Mouse (Mus musculus) mouse embryonic stem cell (cell line): ENCODE data around the gene Syn3.
"Not testable (repeated sequence)": the region's sequence is repeated elsewhere in the genome, so short reads cannot be mapped to it uniquely, and the experiment has no call there.

ENCODE experiments used
- in situ Hi-C, 2 experiments: fragments of 300-500 bp; cut with MboI; formaldehyde crosslinking; loops; 1 replicate in 1 of 2; 3 replicates in 1 of 2; pipeline ENCODE4 v1.14.3; 2019 to 2020; ENCODE audit warnings: low sequenced_read_pairs in 2 of 2, low pct_unique_long_range_greater_than_20kb in 1 of 2, mixed read lengths in 1 of 2; ENCODE audit not compliant: unreplicated experiment in 1 of 2

Syn3 gene

DNA sequence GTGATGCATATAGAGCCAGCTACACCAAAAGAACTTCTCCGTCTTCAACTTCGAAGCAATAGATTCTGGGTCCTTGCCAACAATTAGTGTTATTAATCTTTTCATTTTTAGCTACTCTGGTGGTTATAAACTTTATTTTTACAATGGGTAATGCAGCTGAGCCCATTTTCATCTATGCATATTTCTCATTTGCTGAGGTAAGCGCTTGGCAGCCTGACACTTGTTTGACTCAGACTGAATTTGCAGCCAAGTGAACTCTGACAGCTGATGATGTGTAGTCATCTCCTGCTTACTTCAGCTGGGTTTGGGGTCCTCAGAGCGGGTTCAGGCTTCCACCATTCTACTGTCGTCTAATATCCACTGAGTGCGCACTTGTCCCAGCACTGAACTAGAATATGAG lies 369.6 kb downstream of the Syn3 start:
- in situ Hi-C loops: no loop called here

DNA sequence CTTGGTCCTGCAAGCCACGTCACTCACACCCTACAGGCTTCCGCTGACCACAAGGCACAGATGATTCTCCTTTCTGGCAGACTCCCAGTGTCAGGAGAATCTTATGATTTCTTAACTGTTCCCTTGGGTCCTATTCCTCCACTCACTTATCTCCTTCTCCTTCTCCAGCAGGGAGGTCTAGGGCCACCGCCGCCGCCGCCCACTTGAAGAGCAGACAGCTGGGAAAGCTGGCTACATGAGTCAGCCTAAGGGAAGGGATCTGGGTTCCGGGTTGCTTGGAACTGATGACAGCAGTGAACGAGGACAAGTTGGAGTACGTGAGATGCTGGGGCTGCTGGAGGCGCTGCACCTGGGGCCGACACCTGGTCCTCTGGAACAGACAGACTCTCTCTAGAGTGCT lies 372.2 kb downstream of the Syn3 start:
- in situ Hi-C loops: no loop called here

DNA sequence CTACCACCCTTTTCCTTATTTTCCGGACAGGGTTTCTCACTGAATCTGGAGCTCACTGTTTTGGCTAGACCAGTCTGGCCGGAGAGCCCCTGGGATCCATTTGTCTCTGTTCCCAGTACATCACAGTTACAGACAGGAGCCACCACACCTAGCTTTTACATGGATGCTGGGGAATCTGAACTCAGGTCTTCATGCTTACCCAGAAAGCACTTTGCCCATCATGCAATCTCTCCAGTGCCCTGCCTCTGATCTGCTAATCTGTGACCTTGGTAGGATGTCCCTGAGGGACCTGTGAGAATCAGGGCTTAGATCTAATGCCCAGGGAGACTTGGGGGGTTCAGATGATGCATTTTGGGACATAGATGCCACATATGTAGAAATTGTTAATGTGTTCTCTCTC lies 373.3 kb downstream of the Syn3 start:
- in situ Hi-C loops: no loop called here

DNA sequence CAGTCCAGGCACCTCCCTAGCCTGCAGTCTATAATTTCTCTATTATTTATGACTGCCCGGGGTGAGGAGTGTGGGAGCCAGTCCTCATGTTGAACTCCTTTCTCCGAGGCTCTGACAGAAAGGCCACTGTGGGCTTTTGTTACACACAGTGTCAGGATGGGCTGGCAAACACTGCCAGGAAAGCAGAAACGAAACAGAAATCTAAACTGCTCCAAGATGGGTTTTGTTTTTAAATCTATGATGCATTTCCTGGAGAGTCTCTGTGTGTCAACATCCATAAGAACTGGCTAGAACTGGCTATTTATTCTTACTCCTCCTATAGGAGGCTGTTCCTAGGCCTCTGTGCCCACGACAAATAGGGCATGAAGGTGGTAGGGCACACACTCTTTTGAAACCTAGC lies 374.6 kb downstream of the Syn3 start:
- in situ Hi-C loops: no loop called here

DNA sequence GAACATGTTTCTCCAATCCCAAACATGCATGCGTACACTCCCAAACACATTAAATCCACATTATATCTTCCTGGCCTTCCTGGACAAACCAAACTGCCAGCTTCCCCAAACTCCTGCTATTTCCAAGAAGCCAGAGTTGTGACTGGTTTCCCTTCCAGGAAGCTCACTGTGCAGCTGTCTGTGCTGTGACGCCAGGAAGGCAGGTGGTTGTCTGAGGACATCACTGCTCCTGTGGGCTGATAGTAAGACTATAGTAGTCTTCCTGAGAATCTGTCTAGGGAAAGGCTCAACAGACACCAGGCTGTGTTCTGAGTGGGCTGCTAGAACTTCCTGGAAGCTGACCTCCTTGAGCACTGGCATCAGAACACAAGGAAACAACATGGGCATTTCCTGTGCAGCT lies 375.5 kb downstream of the Syn3 start:
- in situ Hi-C loops: no loop called here

DNA sequence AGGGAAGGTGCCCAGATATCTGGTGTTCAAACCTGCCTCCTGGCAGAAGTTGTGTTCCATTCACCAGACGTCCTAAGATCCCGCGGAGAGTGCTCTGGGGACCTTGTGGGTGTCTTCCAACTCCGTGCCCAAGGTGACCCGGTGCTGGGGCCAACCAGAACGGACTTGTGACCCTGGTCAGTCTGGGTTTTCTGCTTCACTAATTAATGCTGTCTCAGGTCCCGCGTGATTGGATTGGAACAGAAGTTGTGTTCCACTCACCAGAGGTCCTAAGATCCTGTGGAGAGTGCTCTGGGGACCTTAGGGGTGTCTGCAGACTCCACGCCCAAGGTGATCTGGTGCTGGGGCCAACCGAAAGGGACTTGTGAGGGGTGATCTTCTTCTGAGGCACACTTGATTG lies 376.2 kb downstream of the Syn3 start:
- in situ Hi-C loops: not testable (repeated sequence)

DNA sequence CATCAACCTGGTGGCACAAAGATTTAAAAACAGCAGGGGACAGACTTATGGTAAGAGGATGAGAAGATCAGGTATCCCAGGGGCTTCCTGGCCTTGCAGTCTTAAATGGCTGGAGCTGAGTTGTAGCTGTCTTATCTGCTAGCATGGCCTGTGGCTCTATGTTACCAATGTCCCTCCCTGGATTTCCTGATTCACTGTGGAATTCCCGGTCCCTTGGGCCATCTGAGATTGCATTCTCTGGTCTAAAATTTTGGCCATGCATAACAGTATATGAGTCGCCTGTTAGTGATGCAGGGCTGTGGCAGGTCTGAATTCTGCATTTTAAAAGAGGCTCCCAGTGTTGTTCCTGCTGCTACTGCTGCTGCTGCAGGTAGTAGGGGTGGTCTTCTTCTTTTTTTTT lies 382.4 kb downstream of the Syn3 start:
- in situ Hi-C loops: no loop called here

DNA sequence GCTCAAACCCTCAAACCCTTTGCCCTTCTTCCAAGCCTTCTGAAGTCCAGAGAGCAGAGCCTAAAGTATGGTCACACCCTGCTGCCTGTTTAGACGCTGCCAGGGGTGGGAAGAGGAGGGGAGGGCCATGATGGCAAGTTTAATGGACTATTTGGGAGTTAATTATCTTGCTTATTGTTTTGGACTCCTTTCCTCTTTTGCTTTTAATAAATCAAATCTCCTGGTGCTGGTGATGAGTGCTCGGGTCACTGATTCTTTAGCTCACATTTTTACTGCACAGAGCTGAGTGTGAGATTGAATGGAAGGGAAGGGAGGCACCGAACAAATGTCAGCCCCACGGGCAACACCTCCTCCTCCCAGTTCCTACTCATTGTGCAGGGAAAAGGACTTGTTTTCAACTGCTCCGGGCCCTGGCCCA lies 384.3 kb downstream of the Syn3 start:
- in situ Hi-C loops: no loop called here

DNA sequence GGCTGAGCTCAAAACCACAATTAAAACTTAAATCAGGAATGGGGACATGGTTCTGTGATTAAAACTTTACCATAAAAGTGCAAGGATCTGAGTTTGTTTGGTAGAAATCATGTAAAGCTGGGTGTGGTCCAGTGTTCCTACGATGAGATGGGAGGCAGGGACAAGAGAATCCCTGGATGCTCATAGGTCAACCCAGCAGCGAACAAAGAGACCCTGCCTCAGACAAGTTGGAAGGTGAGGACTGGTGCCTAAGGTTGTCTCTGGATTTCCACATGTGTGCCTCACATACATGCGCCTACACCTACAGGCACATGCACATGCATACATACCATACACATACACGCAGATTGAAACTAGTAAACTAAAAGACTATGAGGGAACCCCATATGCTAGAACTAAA lies 389.9 kb downstream of the Syn3 start:
- in situ Hi-C loops: no loop called here

DNA sequence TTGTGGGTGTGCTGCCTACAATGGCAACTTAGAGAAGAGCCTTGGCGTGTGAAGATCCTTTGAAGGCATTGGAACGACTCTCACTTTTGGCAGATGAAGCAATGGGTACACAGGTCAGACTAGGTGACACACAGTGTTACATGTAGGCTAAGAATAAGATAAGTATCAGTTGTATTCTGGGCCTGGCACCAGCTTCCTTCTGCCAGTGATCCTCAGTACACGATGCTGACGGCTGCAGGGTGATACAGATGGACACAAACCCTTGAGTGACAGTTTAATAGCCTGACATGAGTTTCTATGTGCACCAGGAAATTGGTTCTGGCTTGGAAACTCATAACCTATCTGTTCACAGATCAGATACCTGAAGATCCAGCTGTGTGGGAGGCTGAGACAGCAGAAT lies 391.0 kb downstream of the Syn3 start:
- in situ Hi-C loops: no loop called here

DNA sequence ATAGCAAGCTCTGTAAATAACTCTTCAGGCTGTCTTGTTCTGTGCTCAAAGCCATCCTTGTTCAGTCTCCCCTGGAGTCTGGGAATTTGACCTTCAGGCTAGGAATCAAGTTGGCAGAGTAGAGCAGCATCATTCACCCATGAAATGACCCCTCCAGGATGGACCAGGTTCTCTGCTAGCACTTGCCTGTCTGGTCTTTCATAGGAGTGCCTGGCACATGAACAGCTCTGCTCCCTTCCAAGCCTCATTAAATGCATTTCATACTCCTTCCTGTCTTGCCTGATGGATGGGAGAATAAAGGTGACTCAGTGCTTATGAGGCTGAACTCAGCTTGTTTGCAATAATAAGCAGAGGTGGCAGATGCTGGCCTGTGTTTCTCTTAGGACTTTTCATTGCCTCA lies 394.7 kb downstream of the Syn3 start:
- in situ Hi-C loops: no loop called here

DNA sequence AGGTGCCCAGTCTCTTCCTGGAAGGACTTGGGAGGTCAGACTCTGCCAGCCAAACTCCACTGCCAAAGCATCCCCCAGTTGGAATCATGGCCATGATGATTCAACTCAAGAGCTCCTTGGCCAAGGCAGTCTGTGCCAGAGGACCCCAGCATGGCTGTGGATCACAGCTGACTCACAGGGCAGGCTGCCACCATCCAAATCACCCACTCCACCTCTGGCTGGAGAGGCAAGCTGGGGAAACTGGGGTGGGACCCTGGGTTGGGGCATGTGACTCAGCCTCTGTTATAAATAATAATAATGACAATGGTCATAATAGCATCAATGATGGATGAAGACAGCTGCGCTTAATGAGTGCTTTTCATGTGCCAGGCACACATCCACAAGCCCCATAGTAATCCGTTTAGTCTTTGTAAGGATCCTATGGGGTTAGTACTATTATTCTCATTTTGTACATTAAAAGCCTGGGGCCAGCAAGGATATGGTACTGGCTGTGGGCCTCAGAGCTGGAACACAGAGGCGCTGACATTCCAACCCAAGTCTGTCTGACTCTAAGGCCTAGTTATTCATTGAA lies 398.3 kb downstream of the Syn3 start:
- in situ Hi-C loops: no loop called here

DNA sequence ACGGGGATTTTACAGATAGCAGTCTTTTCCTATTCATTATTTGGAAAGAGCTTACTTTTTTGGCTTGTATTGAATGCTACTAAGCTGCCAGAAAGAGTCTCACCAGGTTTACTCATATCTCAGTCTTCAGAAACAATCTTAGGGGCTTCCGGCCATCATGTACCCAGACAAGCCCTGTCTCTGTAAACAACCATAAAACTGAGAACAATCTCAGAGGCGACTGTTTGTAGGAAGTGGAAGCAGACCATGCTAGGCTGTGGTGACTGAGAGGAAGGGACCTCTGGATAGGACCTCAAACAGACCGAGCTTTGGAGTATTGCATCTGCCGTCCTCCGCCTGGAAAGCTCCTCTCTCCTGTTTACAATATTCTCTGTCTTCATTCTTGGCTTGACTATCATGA lies 400.3 kb downstream of the Syn3 start:
- in situ Hi-C loops: no loop called here

DNA sequence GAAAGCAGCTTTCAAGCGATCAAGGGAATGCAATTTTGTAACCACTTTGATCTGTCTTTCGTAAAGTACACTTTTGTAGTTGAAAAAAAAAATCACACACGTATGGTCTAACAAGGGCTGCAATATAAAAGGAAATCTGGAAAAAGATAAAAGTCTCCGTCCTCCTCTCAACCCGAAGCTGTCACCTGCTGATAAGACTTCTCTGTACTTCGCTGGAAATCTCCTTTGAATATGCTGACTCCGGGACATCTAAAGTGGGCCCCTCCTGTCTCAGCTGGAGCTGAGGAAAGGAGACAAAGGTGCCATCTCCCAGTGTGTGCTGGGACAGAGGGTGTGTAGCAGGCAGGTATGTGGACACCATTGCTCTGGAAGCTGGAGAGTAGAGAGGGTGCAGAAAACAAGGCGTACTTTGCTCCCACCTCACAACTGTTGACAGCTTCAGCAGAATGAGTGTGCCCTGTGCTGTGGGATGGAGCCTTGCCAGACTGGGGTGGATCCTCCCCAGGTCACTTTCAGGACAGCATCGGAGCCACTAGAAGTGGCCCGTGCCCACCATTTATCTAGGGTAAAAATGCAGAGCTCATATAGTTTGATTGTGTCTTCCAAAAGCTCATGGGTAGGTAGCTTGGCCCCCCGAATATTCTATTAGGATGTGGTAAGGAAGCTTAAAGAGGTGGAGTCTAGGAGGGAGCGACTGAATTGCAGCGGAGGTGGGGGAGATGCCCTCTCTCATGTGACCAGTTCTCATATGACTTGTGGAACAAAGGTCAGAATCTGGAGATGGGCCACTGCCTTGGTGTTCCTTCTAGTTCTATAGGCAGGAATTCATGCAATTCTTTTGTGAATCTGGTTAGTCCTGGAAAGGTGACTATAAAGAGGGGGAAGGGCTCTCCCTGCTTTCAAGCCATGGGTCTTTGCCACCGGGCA lies 405.3 kb downstream of the Syn3 start:
- in situ Hi-C loops: no loop called here

DNA sequence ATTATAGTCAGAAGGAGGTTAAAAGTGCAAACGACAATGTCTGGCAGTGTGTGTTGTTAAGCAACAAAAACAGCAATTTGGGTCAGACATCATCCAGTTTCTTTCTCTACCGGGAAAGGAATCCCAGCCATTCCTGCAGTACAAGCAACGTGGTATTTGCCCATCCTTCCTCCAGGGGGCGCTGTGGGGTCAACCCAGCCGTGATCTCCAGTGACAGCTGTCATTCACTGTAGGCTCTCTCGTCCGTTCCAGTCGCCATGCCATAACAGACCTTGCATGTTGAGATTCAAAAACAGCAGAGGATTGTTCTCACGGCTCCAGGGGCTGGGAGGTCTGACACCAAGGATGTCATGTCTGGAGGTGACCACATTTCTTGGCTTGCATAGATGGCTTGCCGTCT lies 406.8 kb downstream of the Syn3 start:
- in situ Hi-C loops: no loop called here

DNA sequence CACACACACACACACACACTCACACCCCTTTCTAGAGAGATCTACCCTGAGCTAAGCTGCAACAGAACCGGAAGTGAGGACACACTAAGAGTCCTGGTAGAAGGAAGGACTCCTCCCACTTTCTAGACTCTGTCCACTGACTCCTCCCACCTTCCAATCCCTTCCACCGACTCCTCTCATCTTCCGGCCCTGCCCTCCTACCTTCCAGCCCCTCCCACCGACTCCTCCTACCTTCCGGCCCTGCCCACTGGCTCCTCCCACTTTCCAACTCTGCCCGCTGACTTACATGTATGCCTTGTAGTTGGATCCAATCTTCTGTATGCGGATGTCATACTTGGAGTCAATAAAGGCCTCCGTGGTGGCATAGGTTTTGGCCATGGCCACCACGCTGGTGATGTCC lies 418.8 kb downstream of the Syn3 start:
- in situ Hi-C loops: no loop called here

DNA sequence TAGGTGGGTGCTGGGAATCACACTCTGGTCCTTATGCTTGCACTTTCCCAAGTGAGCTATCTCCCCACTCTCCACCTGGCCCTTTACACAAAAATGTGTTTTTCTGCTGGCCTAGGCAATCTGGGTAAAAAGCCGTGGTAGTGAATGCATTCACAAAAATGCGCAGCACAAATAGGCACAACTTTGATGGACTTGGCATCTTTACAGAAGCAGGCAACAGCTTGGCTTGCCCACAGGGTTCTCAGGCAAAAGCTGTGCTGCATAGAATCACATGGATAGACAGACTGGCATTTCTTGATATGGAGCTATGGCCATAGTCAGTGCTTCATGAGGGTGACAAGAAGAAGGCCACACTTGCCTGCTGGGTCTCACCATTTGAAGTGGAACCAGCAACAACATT lies 419.9 kb downstream of the Syn3 start:
- in situ Hi-C loops: no loop called here

DNA sequence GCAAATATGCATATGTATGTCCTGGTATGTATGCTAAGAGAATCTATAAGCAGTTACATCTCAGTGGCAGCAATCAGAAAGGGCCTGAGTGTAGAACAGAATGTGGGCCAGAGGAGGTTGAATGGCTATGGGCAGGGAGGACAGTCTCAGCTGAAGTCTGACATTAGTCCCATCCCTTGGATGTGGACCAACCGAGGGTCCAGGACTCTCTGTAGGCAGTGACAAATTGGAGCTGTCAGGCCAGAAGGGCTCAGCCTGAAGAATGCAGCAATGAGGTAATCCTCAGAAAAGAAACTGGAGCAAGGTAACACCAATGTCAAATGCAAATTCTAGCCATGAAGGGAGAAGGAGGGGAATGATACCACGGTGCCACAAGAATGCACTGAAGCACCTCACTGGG lies 421.4 kb downstream of the Syn3 start:
- in situ Hi-C loops: no loop called here

DNA sequence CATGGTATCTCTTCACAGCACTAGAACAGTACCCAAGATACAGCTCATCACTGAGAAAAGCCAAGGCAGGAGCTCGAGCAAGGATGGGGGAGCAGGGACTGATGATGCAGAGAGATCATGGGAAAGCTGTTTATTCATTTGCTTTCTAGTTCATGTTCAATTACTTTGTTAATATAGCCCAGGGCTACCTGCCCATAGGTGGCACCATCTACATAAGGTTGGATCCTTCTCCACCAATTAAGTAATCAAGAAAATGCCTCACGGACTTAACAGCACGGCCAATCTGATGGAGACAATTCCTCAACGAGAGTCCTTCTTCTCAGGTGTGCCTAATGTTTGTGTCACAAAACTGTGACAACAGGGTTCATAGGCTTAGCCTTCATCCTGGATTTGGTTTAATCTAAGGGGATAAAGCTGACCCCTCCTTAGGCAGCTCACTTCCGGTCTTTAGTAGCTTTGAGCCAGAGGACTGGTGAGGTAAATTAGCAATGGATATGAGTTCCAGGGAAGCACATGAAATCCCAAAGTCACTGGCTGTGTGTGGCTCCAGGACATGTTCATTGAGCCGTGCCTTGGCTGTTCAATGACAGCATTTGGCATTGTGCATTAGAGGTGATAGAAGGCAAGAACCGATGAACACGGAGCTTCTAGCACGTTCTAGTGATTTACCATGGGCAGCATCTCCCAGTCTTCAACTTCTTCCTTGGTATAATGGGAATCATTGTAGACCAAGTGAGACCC lies 423.6 kb downstream of the Syn3 start:
- in situ Hi-C loops: loop anchor here (25.0 kb wide), 2 partner anchors 212 to 387 kb away; no protein-coding TSS in a partner anchor
